Mouse (Mus musculus) heart, postnatal 0 days (tissue): ENCODE data around the gene Rab4b.

Source experiments
- CTCF ChIP-seq: IDR thresholded peaks from 2 replicates; pipeline ENCODE4 v1.5.1; 2016; ENCODE audit warnings: antibody characterized with exemption, control low read depth, low read depth
- EP300 ChIP-seq: IDR thresholded peaks from 2 replicates; pipeline ENCODE4 v1.6.1; 2016; ENCODE audit warnings: antibody characterized with exemption, low read depth

DNA sequence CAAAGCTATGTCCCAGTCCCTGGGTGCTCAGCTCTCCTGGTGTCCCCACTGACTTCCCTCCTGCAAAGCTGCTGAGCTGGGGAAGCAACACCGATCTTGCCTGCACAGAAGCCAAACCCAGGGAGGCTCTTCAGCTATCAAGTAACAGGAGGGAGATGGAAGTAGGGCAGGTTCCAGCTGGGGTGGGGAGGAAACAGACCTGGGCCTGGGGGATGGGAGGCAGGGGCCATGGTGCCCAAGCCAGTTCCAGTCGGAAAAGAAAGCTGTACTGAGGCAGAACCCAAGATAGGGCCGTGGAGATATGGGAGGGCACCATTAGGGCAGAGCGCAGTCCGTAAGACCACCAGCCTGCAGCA, 15.3 kb downstream of the Rab4b start:
- TF ChIP-seq CTCF = no peak
- no peak for TF ChIP-seq EP300
